Mouse (Mus musculus): ENCODE data around the gene Hint3.

- TF ChIP-seq CTCF (IDR thresholded peaks at IDR 0.05; ENCODE audit: low read depth), result no peak
- no peak for TF ChIP-seq EP300 (IDR thresholded peaks at IDR 0.05; ENCODE audit: low read depth)
These were observed 45.4 kb upstream of the Hint3 start for GRCm38 (mm10) chr10:30674825-30675224.
